Mouse (Mus musculus) liver, postnatal 0 days (tissue): ENCODE results near the gene Rnf128.

Experiments
- CTCF ChIP-seq: sonication (generic); IDR thresholded peaks from 2 replicates; pipeline ENCODE4 v1.5.1; 2016; ENCODE audit warnings: antibody characterized with exemption, low read depth
- EP300 ChIP-seq: IDR thresholded peaks from 2 replicates; pipeline ENCODE4 v1.6.1; 2016; ENCODE audit warnings: antibody characterized with exemption, low read depth, mild to moderate bottlenecking

DNA sequence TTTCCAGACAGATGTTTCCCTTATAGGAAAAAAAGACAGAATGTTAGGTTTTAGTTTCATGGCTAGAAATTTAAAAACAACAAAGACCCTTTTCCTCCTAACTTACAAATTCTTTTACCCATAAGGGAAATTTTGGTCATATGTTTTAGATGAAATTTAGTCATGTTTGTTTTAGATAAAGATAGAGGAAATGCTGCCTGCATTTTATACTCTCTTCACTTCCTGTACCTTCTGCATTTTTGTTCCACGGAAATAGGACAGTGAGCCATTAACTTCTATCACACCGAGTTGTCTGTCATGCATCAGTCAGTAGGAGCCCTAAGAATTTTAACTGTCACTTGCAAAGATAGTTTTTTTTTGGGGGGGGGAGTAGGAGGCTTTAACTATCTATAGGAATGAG, 76.6 kb downstream of the Rnf128 start:
- TF ChIP-seq CTCF (no peak), EP300 (no peak)
